Mouse (Mus musculus): ENCODE measurements at regions not wholly inside any gene's neighbourhood (a gene's known extent, or its start where the extent isn't known, plus 50 kb on each side); places are given as distances from the start of the nearest gene placed in this dataset.

GRCm38 (mm10) chr10:60973615-60974014 lies 115.5 kb upstream of the Pcbd1 start:
- TF ChIP-seq CTCF (IDR thresholded peaks at IDR 0.05; ENCODE audit: borderline replicate concordance, insufficient read depth, low read length), result no peak
- no peak for TF ChIP-seq POLR2A (IDR thresholded peaks at IDR 0.05; ENCODE audit: low read depth, low read length)
